Mouse (Mus musculus) megakaryocyte, adult 5-6 weeks (primary cell): ENCODE data around the gene Rnd2. TPM values are rescaled to one million over a fixed set of nuclear protein-coding genes. Genes with fewer than 3 reads are reported as not detected.
"Not testable (repeated sequence)": the region's sequence is repeated elsewhere in the genome, so short reads cannot be mapped to it uniquely, and the experiment has no call there.

Experiments
- ATAC-seq: 2 replicates; pipeline ENCODE4 v1.8.0; 2016; ENCODE audit warnings: mild to moderate bottlenecking, inconsistent platforms; ENCODE audit not compliant: poor library complexity, severe bottlenecking
- total RNA-seq, 2 experiments: library from RNA; stranded (forward) in 1 of 2; stranded (reverse) in 1 of 2; fragments of 153-499, 151-499 nt in 1 of 2; fragments of 221-1000, 200-1000 nt in 1 of 2; gene quantifications; 2 replicates each; pipeline versions ENCODE4 v1.2.3 to v1.2.4; 2015 to 2017

The Rnd2 gene
- total RNA-seq, 2 experiments from 2014 or later, result 0.13 TPM; not detected in 1

DNA sequence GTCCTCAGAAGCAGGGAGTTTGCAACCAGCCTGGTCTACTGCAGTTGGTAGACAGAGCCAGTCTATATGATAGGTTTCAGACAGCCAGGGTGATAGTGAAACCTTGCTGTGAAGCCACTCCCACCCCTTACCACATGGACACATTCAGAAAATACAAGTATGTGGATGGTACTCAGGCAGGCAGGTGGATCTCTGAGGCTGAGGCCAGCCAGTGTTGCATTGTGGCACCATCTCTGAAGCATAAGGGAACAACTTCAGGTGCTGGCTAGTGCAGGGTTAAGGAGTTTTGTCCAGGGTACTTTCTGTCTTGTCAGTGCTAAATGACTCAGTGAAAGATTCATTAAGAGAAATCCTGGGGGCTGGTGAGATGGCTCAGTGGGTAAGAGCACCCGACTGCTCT, 18.5 kb upstream of the Rnd2 start:
- no peak for ATAC-seq

DNA sequence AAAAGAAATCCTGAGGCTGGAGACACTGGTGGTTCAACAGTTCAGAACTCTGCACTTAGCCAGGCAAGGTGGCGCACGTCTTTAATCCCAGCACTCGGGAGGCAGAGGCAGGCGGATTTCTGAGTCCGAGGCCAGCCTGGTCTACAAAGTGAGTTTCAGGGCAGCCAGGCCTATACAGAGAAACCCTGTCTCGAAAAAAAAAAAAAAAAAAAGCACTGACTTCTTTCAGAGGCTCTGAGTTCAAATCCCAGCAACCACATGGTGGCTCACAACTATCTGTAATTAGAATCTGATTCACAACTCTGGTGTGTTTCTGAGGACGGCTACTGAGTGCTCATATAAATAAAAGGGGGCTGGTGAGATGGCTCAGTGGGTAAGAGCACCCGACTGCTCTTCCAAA, 17.9 kb upstream of the Rnd2 start:
- not testable (repeated sequence) for ATAC-seq

DNA sequence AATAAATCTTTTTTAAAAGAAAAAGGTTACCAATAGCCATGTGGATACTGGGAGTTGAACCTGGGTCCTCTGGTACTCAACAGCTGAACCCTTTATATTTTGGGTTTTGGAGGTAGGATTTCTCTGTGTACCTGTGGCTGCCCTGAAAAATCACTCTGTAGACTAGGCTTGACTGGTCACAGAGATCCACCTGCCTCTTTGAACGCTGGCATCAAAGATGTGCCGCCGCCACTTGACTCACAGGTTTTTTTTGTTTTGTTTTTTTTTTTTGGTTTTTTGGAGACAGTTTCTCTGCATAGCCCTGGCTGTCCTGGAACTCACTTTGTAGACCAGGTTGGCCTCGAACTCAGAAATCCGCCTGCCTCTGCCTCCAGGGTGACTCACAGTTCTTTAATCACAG, 17.0 kb upstream of the Rnd2 start:
- ATAC-seq, result no peak

DNA sequence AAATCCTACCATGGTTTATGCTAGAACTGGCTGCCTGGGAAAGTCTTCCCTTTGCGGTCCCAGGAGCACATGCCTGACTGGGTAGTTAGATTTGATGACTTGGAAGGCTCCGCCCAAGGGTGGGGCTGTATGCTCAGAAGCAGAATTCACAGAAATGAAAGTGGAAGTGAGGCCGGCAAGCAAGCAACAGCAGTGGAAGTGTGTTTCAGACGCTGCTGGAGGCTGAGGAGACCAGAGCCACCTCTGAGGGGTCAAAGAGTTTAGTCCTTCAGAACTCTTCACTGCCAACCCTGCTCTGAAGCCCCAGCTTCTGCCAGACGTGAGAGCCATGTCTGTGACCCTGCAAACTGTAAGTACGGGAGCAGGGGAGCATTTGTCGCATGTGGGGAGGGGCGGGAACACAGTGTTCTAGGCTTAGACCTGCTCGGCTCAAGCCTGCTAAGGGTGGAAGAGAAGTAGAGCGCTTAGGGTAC, 16.5 kb upstream of the Rnd2 start, which contains the start of gene Ifi35:
TSS of gene Ifi35 (plus strand) at position 134 of the 473 bp plus-strand sequence.
- peak; percentile 97 for ATAC-seq

DNA sequence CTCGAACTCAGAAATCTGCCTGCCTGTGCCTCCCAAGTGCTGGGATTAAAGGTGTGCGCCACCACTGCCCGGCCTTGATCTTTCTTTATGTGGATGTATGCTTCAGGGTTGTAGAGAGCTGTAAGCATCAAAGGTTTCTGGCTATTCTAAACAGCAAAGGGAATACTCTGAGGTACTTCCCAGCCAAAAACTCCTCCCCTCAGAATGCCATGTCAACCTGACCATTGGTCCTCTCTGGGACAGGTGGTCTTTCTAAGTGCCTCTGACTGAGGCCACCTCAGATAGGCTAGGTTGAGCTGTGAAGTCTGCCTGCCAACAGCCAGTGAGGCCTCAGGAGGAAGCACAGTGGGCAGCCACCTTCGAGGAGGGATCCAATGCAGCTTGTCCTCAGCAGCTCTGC, 15.9 kb upstream of the Rnd2 start:
- ATAC-seq, result peak; percentile 19; the same call in 1 of the 2 replicates

DNA sequence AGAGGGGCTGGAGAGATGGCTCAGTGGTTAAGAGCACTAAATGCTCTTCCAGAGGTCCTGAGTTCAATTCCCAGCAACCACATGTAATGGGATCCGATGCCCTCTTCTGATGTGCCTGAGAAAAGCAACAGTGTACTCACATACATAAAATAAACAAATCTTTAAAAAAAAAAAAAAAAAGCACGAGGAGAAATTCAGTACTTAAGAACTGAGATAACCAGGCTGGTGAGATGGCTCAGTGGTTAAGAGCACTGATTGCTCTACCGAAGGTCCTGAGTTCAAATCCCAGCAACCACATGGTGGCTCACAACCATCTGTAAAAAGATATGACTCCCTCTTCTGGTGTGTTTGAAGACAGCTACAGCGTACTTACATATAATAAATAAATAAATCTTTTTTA, 15.2 kb upstream of the Rnd2 start:
- not testable (repeated sequence) for ATAC-seq

DNA sequence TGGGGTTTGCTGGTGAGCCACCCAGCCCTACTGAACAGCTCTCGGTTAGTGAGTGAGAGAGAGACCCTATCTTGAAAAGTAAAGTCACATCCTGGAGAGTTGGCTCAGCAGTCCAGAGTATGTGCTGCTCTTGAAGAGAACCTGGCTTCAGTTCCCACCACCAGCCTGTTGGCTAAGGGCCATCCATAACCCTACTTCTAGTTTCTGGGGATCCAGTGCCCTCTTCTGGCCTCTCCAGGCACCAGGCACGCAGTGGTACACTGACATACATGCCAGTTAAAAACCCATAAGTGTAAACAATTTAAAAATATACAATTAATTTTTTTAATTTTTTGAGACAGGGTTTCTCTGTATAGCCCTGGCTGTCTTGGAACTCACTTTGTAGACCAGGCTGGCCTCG, 14.4 kb upstream of the Rnd2 start:
- ATAC-seq, result peak; percentile 34

DNA sequence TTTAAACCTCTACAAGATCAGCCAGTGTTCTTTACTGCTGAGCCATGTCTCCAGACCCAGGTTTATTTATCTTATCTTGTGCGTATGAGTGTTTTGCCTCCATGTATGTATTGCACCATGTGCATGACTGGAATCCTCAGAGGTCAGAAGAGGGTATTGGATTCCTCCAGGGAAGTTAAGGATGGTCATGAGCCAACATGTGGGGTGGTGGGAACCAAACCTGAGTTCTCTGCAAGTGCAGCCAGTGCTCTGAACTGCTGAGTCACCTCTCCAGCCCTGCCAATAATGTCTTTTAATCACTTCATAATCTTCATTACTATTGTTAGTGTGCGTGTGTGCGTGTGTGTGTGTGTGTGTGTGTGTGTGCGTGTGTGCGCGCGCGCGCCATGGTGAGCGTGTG, 13.3 kb upstream of the Rnd2 start:
- no peak for ATAC-seq

DNA sequence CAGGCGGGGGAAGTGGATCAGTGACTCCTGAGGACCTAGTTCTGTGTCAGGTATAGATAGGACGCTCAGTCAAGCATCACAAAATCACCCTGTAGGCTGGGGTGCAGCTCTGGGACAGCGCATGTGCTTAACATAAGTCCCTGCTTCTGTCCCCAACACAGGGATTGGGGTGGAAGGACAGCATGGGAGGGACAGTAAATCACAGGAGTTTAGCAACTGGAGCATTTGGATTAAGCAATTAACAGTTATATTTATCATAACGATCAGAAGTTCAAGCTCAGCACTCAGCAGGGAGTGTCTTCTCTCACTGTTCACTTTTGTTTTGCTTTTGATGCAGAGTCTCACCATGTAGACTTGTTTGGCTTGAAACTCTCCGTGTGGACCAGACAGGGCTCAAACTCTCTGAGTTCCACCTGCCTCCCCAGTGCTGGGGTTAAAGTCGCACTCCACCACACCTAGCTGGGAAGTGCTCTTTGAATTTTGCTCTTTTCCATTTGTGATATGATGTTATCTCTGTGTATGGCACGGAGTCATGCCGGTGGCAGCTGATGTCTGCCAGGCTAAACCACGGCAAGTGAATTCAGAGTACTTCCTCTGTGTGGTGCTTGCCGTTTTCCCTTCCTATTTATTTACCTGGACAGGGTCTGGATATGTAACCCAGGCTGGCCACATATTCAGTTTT, 12.6 kb upstream of the Rnd2 start:
- ATAC-seq, result no peak

DNA sequence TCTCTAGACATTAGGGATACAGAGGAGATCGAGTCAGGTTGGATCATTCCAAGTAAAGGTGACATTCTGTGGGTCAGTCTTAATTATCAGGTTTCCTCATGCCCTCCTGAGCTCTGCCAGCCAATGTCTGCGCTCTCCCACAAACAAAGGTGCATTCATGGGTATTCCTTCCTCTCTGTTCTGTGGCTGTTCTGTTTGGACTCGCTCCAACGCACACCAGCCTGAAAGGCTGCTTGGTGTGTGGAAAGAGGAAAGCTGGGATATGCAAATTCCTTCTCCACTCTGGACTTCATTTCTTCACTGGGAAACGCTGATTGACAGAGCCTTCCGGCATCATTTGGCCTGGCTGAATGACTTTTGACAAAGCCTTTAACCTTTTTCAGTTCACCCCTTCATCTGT, 10.1 kb upstream of the Rnd2 start:
- ATAC-seq, result no peak

DNA sequence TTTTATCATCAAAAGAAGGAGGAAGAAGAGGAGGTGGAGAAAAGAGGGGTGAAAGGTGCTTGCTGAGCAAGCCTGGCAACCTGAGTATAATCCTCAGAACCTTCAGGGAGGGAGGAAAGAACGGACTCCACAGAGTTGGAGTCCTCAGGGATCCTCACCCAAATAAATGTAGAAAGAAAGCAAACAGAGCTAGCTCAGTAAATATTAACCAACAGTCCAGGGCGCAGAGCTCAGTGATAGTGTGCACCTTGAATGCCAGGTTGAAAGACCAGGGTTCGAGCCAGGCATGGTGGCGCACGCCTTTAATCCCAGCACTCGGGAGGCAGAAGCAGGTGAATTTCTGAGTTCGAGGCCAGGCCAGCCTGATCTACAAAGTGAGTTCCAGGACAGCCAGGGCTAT, 9.2 kb upstream of the Rnd2 start:
- no peak for ATAC-seq

DNA sequence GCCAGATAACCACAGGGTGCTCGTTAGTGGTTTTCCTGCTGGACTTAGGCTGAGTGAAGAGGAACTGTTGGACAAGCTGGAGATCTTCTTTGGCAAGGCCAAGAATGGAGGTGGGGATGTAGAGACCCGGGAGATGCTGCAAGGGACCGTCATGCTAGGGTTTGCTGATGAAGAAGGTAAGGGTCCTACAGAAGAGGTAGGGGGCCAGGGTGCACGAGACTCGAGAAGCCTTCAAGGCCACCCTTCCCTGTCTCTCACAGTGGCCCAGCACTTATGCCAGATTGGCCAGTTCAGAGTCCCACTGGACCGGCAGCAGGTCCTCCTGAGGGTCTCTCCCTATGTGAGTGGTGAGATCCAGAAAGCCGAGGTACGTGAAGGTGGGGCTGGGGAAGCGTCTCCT, 7.2 kb upstream of the Rnd2 start:
- no peak for ATAC-seq

DNA sequence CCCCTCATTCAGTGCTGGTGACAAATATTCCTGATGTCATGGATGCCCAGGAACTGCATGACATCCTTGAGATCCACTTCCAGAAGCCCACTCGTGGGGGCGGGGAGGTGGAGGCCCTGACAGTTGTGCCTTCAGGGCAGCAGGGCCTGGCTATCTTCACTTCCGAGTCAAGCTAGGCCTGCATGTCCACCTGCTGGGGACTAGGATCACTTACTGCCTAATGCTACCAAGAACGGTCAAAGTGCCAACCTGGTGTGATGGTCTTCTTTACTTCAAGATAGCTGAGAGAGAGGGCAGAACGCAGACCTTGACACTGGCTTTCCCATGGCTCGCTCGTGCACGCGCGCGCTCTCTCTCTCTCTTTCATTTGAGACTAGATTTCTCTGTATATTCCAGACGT, 6.6 kb upstream of the Rnd2 start:
- no peak for ATAC-seq

DNA sequence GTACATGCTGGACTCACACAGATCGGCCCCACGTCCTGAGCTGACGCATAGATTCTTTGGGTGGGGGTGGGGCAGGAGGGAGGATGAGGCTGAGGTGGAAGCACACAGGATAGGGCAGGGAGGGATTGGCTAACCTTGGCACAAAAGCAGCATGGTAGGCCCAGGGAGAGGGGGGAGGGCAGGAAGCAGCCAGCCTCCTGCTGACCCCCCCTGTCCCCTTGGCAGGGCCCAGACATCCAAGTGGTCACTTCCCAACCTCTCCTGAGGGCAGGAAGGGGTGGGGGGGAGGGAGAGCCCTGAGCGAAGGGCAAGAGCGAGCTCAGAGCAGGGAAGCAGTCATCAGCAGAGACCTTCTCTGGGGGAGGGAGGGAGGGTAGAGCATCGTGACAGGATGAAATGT, 5.1 kb upstream of the Rnd2 start:
- ATAC-seq, result no peak

DNA sequence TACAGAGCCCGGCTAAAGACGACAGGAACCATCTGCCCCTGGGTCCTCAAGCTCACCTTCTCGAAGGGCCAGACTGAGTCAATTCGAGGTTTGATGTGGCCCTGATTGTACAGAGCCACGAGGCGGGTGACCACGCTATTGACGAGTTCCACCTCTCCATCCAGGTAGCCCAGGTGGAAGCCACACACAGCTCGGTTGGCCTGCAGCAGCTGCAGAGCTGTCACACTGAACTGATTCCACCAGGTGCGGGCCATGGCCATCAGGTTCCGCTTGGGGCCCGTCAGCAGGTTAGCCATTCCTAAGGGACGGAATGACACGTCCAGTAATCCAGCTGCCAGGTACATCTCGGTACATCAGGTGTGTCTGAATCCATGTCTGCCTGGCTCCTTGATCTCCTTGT, 4.5 kb upstream of the Rnd2 start:
- ATAC-seq, result no peak

DNA sequence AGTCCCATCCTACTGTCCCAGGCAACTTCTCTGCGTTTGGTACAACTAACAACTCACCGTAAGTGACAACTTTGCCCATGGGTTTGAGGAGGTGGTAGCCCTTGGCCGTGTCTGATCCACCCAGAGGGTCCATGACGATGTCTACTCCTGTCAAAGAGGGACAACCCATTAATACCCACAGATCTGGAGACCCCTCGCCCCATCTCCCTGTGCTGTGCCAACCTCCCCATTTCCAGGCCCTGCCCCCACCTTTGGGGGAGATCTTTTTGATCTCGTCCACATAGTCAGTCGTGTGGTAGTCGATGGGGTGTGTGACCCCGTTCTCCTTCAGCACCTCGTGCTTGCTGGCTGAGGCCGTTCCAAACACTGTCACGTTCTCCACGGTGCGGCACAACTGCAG, 2.7 kb upstream of the Rnd2 start:
- no peak for ATAC-seq

DNA sequence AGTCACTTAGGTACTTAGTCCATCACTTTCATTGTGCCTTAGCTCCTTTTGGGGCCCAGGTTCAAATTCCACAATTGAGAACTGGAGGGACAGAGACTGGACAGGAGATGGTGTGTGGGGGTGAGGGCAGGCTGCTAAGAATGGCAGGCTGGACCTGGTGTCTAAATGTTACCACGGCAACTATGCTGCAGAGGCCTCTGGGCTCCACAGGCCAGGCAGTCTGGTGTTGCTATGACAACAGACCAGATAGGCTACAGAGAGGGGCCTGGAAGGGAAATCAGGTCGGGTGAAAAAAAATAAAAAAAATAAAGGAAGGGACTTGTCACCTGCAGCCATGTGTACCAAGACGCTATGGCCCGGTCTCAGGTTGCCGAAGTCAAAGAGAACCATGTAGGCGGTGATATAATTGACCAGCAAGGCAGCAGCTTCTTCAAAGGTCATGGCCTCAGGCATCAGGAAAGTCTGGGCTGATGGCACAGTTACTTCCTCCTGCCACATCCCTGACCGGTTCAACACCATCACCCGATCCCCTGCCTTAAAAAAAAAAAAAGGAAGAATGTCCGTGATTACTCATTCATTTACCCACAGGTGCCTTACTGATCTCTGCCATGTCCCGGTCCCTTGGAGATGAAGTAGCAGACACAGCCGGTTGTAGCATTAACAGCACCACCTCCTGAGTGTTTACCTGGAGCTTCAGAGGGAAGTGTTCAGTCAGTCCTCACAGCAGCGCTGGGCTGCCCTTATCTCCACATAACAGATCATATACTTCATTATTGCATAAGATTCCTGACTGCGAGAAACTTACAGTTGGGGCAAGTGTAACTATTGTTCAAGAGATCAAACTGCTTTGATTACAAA, 2.0 kb upstream of the Rnd2 start:
- peak; percentile 53 for ATAC-seq

DNA sequence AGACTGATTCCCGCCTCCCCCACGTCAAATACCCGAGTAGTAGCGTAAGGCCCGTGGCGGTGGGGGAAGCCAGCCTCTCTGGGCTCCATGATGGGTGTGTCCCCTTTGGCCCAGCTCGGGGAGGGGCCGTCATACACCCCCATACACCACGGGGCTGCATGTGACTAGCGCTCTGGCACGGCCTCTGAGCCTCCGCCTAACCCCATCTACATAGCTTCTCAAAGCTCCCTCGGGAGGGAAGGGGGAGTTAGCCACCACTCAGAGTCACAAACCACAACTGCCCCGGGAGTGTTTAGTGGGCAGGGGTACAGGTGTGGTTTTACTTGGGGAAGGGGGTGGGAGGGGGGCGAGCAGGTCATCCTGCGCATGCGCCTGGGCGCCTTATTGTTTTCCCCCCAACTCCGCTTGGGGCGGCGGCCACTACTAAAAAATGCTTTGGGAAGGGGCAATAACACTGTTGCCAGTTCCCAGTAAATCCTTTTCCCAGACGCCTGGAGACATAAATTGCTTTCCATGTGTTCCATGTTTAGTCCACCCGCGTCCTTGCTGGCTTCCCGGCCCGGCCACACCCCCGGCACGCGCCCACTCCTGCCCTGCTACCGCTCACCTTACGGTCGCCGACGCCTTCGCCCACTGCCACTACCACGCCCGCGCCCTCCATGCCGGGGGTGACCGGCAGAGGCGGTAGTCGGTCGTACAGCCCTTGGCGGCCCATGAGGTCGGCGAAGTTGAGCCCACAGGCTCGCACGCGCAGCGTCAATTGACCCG, 486 bp downstream of the Rnd2 start:
- peak; percentile 21 for ATAC-seq

DNA sequence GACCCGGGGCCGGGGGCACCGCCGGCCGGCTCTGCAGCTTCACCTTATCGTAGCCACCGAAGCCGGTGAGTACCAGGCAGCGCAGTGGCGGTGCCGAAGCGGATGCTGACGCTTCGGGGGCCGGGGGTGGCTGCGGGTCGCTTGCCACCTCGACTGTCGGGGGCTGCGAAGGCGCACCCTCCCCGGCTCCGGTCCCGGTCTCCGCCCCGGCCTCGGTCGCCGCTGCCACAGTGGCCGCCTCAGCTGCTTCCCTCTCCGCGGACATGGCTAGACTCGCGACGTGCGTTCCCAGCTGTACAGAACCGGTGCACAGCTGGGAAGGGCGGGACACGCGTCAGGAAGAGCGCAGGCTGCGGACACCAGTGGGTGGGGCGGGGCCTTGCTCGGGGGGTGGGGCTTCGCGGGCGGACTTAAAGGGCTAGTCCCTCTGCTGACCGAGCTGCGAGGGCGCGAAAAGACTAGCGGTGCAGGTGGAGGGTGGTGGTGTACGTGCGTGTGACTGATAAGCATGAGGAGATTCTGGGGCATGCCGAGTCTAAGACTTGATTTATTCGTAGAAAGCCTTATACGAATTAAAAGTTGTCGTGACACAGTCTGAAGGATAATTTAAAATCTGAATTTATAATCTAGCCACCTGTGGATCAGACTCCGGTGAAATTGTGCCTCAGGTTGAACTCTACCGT, 1.2 kb downstream of the Rnd2 start, which contains the start of gene Vat1:
TSS of gene Vat1 (minus strand) at position 362 of the 683 bp plus-strand sequence.
- ATAC-seq, result peak; percentile 56

DNA sequence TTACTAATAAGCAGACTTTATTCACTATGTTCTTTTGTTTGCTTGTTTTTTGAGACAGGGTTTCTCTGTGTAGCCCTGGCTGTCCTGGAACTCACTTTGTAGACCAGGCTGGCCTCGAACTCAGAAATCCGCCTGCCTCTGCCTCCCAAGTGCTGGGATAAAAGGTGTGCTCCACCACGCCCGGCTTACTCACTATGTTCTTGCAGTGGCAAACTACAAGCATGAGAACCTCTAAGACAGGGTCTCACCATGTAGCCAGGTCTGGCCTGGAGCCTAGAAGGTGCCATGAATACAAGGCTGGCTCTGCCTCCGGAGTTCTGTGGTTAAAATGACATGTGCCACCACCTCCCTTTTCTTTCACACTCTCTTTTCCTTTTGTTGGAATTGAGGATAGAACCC, 1.8 kb downstream of the Rnd2 start:
- ATAC-seq, result not testable (repeated sequence)
